Mouse (Mus musculus): ENCODE measurements around the gene Akap5.

DNA sequence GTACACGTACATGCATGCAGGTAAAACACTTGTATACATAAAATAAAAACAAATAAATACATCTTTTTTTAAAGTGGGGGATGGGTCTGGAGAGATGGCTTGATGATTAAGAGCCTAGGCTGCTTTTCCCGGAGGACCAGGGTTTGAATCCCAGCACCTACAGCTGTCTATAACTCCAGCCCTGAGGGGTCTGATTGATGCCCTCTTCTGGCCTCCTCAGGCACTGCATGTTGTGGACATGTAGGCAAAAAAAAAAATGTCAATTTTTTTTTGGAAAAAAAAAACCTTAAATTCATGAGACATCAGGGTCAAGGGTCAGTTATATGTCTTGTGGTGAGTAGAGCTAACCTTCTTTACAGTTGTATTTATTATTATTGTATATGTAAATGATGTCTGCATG lies 34.4 kb upstream of the Akap5 start:
- TF ChIP-seq POLR2A (IDR thresholded peaks at IDR 0.05; ENCODE audit: borderline replicate concordance, control insufficient read depth, low read depth, low read length) (no peak), CTCF (IDR thresholded peaks at IDR 0.05; ENCODE audit: control insufficient read depth, insufficient read depth, low read length) (no peak)

All from bone marrow, adult 2 months (tissue).